In the genomic region with DNA sequence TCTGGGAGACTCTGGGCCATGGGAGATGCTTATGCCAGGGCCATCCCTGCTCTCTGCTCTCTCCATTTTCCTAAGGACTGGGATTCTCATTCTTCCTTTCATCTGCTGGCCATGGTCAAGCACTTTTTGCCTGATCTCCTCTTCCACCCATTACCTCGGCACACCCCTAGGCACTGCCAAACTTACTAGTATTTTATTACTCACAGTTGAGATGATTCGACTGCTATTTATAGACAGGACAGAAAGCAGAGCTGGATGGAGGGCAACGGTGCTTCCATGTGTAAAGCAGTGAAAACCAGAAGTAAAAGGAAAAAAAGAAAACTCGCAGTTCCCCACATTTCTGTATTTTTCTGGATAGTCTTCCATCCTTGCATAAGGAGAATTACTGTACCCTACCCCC, we compare ENCODE assay signal across 28 mouse cellular contexts. TPM values are rescaled to one million over a fixed set of nuclear protein-coding genes. Genes with fewer than 3 reads are reported as not detected.
"Had no signal": no experiment of that assay in that cellular context is flagged by ENCODE, and none has a peak within 500 bp of the region (broad histone marks: within the 10 kb centered on the region; RNA-seq: fewer than 3 reads in every experiment).

No protein-coding gene starts in this region.

- DNase-seq: gastrocnemius, postnatal 14 days; gastrocnemius, postnatal 36 days; heart, adult 18-20 months; heart, postnatal 14 days; heart, postnatal 36 days; kidney, adult 11 months; kidney, adult 2 months; kidney, adult 9 months; kidney, postnatal 14 days; kidney, postnatal 36 days; layer of hippocampus, adult 9-11 months; layer of hippocampus, postnatal 36 days; left cerebral cortex, postnatal 4 days had no signal

- H3K4me1 ChIP-seq: heart, embryonic 10.5 days; kidney, embryonic 15.5 days; limb, embryonic 13.5 days; limb, embryonic 15.5 days; liver, embryonic 12.5 days had no signal

- H3K9ac ChIP-seq: heart, embryonic 13.5 days; heart, embryonic 15.5 days; hindbrain, embryonic 13.5 days; hindbrain, embryonic 15.5 days; kidney, embryonic 15.5 days; limb, embryonic 13.5 days; limb, embryonic 15.5 days; liver, embryonic 12.5 days; liver, embryonic 14.5 days had no signal

- H3K36me3 ChIP-seq: heart, embryonic 10.5 days; heart, embryonic 13.5 days; heart, embryonic 15.5 days; hindbrain, embryonic 13.5 days; hindbrain, embryonic 15.5 days; kidney, embryonic 15.5 days; limb, embryonic 13.5 days; limb, embryonic 15.5 days; liver, embryonic 12.5 days had no signal

- H3K4me2 ChIP-seq: heart, embryonic 13.5 days; heart, embryonic 15.5 days; hindbrain, embryonic 13.5 days; hindbrain, embryonic 15.5 days; kidney, embryonic 15.5 days; limb, embryonic 13.5 days; limb, embryonic 15.5 days; liver, embryonic 12.5 days had no signal

- H3K4me3 ChIP-seq: heart, embryonic 10.5 days; heart, embryonic 13.5 days; heart, embryonic 15.5 days; hindbrain, embryonic 13.5 days; hindbrain, embryonic 15.5 days; kidney, embryonic 15.5 days; limb, embryonic 13.5 days; limb, embryonic 15.5 days; liver, embryonic 12.5 days had no signal

- ATAC-seq: hindbrain, postnatal 0 days; intestine, embryonic 16.5 days; liver, embryonic 12.5 days had no signal

- H3K27ac ChIP-seq: heart, embryonic 10.5 days; heart, embryonic 13.5 days; heart, embryonic 15.5 days; hindbrain, embryonic 13.5 days; hindbrain, embryonic 15.5 days; hindbrain, postnatal 0 days; kidney, embryonic 15.5 days; kidney, postnatal 0 days; limb, embryonic 13.5 days; limb, embryonic 15.5 days; liver, embryonic 12.5 days; liver, embryonic 14.5 days had no signal

- H3K27me3 ChIP-seq: heart, embryonic 15.5 days; kidney, embryonic 15.5 days; limb, embryonic 13.5 days; limb, embryonic 15.5 days; liver, embryonic 12.5 days had no signal

- H3K9me3 ChIP-seq: heart, embryonic 10.5 days; heart, embryonic 13.5 days; heart, embryonic 15.5 days; hindbrain, embryonic 13.5 days; hindbrain, embryonic 15.5 days; kidney, embryonic 15.5 days; limb, embryonic 13.5 days; limb, embryonic 15.5 days; liver, embryonic 12.5 days had no signal

RNA-seq across cellular contexts. Expression of a gene that starts 31.0 kb away (rescaled TPM):
- polyA plus RNA-seq: heart, embryonic 13.5 days; kidney, embryonic 15.5 days; kidney, postnatal 0 days; limb, embryonic 11.5 days; liver, adult 2 months had no signal
